Mouse (Mus musculus) lung, adult 2 months (tissue): Measurements from ENCODE around the gene Dedd. TPM values are rescaled to one million over a fixed set of nuclear protein-coding genes. Genes with fewer than 3 reads are reported as not detected.

Source experiments
- DNase-seq: peaks from one replicate; pipeline ENCODE4 v3.0.0; 2022
- H3K4me1 ChIP-seq: fragments of 200-500 bp; 2 replicates; pipeline ENCODE4 v1.6.1; 2011; ENCODE audit warnings: low read length; ENCODE audit not compliant: control insufficient read depth, insufficient read depth
- H3K4me3 ChIP-seq: fragments of 200-500 bp; replicated peaks from 2 replicates; pipeline ENCODE3; 2011; ENCODE audit warnings: low read depth, mild to moderate bottlenecking, control low read depth, low read length; ENCODE audit errors: extremely low read depth
- CTCF ChIP-seq: fragments of 200-500 bp; IDR thresholded peaks from 2 replicates; pipeline ENCODE4 v1.5.1; 2011; ENCODE audit warnings: mild to moderate bottlenecking, low read length, control low read depth; ENCODE audit not compliant: insufficient read depth
- POLR2A ChIP-seq: fragments of 200-500 bp; IDR thresholded peaks from 2 replicates; pipeline ENCODE4 v1.6.1; 2011; ENCODE audit warnings: low read depth, mild to moderate bottlenecking, control low read depth, low read length, borderline replicate concordance; ENCODE audit errors: extremely low read depth
- WGBS: fragments of 180-500 bp; shearing (Covaris S2); methylation state at CpG from one replicate; pipeline ENCODE4 v1.1.7; 2018; 5-methylcytosine and 5-hydroxymethylcytosine counted together
- polyA plus RNA-seq: library from polyadenylated mRNA; depleted of rRNA; stranded (reverse); fragments of >200 nt; gene quantifications from 2 replicates; pipeline ENCODE4 v1.2.3, GENCODE M21; 2012; rRNA removed

The Dedd gene
- polyA plus RNA-seq = 34.5 and 47.0 TPM in 2 replicates

- peak; percentile 92 for DNase-seq
- H3K4me1 ChIP-seq = peaks cover 9% of the 10 kb centered on the region
- WGBS = 1% methylated on average over 47 of the region's 48 CpGs
- TF ChIP-seq CTCF = no peak
- peak; percentile 46; the same call in 1 of the 2 replicates for TF ChIP-seq POLR2A
- H3K4me3 ChIP-seq = peak within 1 kb of the TSS; percentile 82
Observed at GRCm38 (mm10) chr1:171328839-171329432, at the start of gene Dedd. Gene Dedd (plus strand): TSS chr1:171329145.

- DNase-seq = no peak
- H3K4me3 ChIP-seq = no peak overlapping the region
- TF ChIP-seq POLR2A = no peak
- H3K4me1 ChIP-seq = peaks cover 9% of the 10 kb centered on the region
- WGBS = 76% methylated on average over 5 of the region's 5 CpGs
Observed at GRCm38 (mm10) chr1:171279721-171280120, 49.2 kb upstream of the Dedd start.

- WGBS = 2% methylated on average over 25 of the region's 25 CpGs
- TF ChIP-seq CTCF (no peak), POLR2A (no peak)
- H3K4me1 ChIP-seq = peaks cover 9% of the 10 kb centered on the region
- H3K4me3 ChIP-seq = peak overlapping the region; percentile 91
- DNase-seq = no peak
Observed at GRCm38 (mm10) chr1:171280250-171280915, 48.6 kb upstream of the Dedd start.

- peak; percentile 90 for DNase-seq
- Histone ChIP-seq H3K4me3 (peak within 1 kb of the TSS; percentile 91), H3K4me1 (peaks cover 9% of the 10 kb centered on the region)
- TF ChIP-seq POLR2A (peak; percentile 34; the same call in 1 of the 2 replicates), CTCF (no peak)
- WGBS = under 1% methylated on average over 26 of the region's 26 CpGs
Observed at GRCm38 (mm10) chr1:171280916-171281527, 47.9 kb upstream of the Dedd start, which contains the start of gene Ppox. Gene Ppox (minus strand): TSS chr1:171281186.

- DNase-seq = no peak
- TF ChIP-seq CTCF (peak; percentile 53), POLR2A (0 out of 2 replicates have a peak, but pooled peaks have one; percentile 6)
- 1% methylated on average over 10 of the region's 10 CpGs for WGBS
- Histone ChIP-seq H3K4me3 (peak overlapping the region; percentile 76), H3K4me1 (peaks cover 9% of the 10 kb centered on the region)
Observed at GRCm38 (mm10) chr1:171281528-171281923, 47.4 kb upstream of the Dedd start.

- no peak for DNase-seq
- no peak overlapping the region for H3K4me3 ChIP-seq
- TF ChIP-seq POLR2A (no peak), CTCF (no peak)
Observed at GRCm38 (mm10) chr1:171282086-171282805, 46.7 kb upstream of the Dedd start.

GRCm38 (mm10) chr1:171283188-171284160 is 45.5 kb upstream of the Dedd start:
- Histone ChIP-seq H3K4me3 (no peak overlapping the region), H3K4me1 (peaks cover 13% of the 10 kb centered on the region)
- no peak for DNase-seq
- no peak for TF ChIP-seq POLR2A
- no peak for TF ChIP-seq CTCF
- WGBS = 88% methylated on average over 18 of the region's 18 CpGs

More at GRCm38 (mm10) chr1:171282086-171282805, 46.7 kb upstream of the Dedd start:
- peaks cover 9% of the 10 kb centered on the region for H3K4me1 ChIP-seq
- WGBS = 67% methylated on average over 18 of the region's 18 CpGs

- TF ChIP-seq CTCF (no peak), POLR2A (no peak)
- 86% methylated on average over 15 of the region's 15 CpGs for WGBS
- Histone ChIP-seq H3K4me1 (peaks cover 13% of the 10 kb centered on the region), H3K4me3 (no peak overlapping the region)
- no peak for DNase-seq
Observed at GRCm38 (mm10) chr1:171284491-171284890, 44.5 kb upstream of the Dedd start.
